Mouse (Mus musculus): Measurements from ENCODE around the gene Lrrc8d. TPM values are rescaled to one million over a fixed set of nuclear protein-coding genes. Genes with fewer than 3 reads are reported as not detected.

The Lrrc8d gene
- polyA plus RNA-seq, 1 experiment from 2014 or later, result 14.1 TPM

DNA sequence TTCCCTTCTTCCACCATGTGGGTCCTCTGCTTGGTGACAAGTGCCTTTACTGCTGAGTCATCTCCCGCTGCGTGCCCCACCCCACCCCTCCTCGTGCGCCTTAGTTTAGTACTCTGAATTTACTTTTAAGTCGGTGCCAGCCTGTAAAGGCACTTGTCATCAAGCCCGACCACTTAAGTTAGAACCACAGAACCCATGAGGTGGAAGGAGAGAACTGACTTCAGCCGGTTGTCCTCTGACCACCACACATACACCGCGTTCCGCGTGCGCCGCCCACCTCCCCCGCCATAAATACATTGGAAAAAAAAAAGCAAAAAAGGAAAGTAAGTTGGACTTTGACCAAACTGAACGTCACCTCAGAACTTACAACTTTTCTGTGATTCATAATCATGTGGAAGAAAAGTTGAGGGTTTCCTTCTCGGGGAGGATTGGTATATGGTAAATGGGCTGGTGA lies 31.4 kb downstream of the Lrrc8d start:
- Histone ChIP-seq H3K9ac (no peak overlapping the region), H3K9me3 (no peaks in the 10 kb centered on the region), H3K27ac (peak overlapping the region; percentile 49; the same call in 1 of the 2 replicates), H3K4me3 (replicated peaks) (peak overlapping the region; percentile 58), H3K27me3 (replicated peaks) (no peaks in the 10 kb centered on the region), H3K4me2 (peak overlapping the region; percentile 96), H3K36me3 (no peaks in the 10 kb centered on the region), H3K4me1 (peaks cover 13% of the 10 kb centered on the region)
- ATAC-seq (ENCODE audit: insufficient read depth, low FRiP score, low read depth), result no peak
- 25% methylated on average over 16 of the region's 16 CpGs for WGBS

DNA sequence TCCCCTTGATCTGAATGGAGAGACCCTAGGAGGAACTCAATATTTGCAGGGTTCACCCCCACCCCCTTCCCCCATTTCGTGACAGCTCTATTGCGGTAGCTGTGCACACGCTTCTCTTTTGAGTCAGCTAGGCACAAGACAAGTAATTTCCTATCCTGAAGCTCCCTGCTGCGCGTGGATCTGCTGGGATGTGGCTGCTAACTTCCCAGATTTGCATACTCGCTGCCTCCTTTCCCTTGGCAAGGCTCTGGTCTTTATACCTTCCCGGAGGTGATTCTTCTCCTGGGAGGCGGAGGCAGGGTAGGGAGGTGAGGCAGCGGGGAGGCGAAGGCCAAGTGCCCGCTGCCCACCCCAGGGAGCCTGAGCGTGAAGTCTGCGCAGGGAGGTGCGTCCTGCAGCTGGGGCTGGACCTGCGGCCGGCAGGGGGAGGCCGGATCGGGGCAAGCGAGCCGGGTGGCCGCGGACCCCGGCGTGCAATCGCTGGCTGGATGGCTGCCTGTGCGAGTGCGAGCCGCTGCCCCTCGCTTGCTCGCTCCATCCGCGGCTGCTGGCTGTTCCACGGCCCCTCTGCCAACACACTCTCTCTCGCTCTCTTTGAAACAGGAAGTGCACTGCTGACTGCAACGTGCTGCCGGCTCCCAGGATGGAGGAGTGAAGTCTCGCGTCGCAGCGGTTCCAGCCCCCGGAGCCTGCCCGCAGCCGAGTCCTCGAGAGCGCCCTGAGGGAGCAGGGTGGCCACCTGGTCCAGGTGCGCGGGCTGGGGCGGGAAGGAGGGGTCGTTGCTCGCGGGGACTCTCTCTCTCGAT lies 32.1 kb downstream of the Lrrc8d start:
- Histone ChIP-seq H3K4me1 (peaks cover 13% of the 10 kb centered on the region), H3K4me2 (peak overlapping the region; percentile 96), H3K36me3 (no peaks in the 10 kb centered on the region), H3K27ac (peak overlapping the region; percentile 49), H3K27me3 (replicated peaks) (no peaks in the 10 kb centered on the region), H3K9me3 (no peaks in the 10 kb centered on the region), H3K9ac (peak overlapping the region; percentile 51), H3K4me3 (replicated peaks) (peak overlapping the region; percentile 58)
- ATAC-seq (ENCODE audit: insufficient read depth, low FRiP score, low read depth), result peak; percentile 84
- WGBS, result 2% methylated on average over 45 of the region's 52 CpGs

DNA sequence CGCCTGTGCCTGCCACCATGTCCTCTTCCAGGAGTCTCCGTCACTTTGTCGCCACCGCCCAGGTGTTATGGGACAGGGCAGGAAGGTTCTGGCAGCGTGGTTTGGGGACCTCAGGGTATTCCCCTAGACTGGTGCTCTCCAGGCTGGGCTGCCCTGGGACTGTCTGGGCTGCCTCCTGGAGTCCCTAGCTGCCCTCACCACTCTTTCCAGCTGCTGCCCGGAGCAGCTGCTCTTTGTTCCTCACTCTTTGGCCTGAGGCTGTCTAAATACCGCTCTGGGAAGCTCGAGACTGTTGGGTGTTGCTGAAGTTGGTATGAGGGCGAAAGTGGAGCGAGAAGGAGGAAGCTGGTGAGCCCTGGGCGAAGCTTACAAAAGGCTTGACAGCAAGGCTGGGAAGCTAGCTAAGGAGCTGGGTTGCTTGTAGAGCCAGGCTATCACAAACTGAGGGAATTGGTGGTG lies 32.7 kb downstream of the Lrrc8d start:
- H3K4me3 ChIP-seq (replicated peaks), result peak overlapping the region; percentile 58
- peak overlapping the region; percentile 49 for H3K27ac ChIP-seq
- WGBS, result 26% methylated on average over 11 of the region's 11 CpGs
- H3K9ac ChIP-seq, result peak overlapping the region; percentile 51
- H3K4me2 ChIP-seq, result peak overlapping the region; percentile 96
- no peaks in the 10 kb centered on the region for H3K9me3 ChIP-seq
- ATAC-seq (ENCODE audit: insufficient read depth, low FRiP score, low read depth), result peak; percentile 67
- no peaks in the 10 kb centered on the region for H3K27me3 ChIP-seq (replicated peaks)
- H3K4me1 ChIP-seq, result peaks cover 13% of the 10 kb centered on the region
- no peaks in the 10 kb centered on the region for H3K36me3 ChIP-seq

DNA sequence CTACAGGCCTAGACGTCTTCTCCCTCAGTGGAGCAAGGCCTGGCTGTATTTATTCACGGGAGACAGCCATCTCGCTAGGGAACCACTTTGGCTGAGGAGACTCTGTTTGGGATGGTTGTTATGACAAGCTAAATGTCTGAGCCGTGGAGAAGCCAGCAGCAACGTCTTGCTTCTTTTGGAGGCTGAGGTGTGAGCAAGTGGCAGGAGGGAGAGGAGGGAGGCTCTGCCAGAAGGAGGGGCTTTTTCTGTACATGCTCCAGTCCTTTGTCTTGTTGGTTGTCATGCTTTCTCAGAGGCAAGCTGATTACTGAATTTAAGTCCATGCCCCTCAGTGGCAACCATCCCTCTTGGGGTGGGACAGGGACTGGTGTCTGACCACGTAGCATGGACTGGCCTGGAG lies 33.5 kb downstream of the Lrrc8d start:
- Histone ChIP-seq H3K36me3 (no peaks in the 10 kb centered on the region), H3K4me1 (peaks cover 13% of the 10 kb centered on the region), H3K9me3 (no peaks in the 10 kb centered on the region), H3K27ac (no peak overlapping the region), H3K9ac (no peak overlapping the region), H3K27me3 (replicated peaks) (no peaks in the 10 kb centered on the region), H3K4me3 (replicated peaks) (no peak overlapping the region), H3K4me2 (no peak overlapping the region)
- no peak for ATAC-seq (ENCODE audit: insufficient read depth, low FRiP score, low read depth)
- WGBS, result 59% methylated on average over 6 of the region's 6 CpGs

DNA sequence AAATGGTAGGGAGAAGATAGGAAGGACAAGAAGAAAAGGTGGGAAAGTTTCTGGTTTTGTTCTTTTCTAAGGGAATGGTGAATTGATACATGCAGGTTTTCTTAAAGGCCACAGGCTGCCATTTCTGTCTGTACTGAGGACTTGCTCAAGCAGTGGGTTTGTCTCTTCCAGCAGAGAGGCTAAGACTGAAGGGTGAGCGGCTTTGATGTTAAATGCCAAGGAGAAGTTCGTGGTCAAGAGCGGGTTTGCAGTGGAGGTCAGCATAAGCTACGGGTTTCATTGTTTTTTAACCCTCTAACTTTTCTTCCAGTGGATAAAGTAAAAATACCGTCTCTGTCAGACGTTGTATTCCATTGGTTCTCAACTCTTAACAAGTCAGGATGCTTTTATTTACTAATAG lies 36.6 kb downstream of the Lrrc8d start:
- WGBS, result 84% methylated on average over 6 of the region's 6 CpGs
- no peak for ATAC-seq (ENCODE audit: insufficient read depth, low FRiP score, low read depth)

DNA sequence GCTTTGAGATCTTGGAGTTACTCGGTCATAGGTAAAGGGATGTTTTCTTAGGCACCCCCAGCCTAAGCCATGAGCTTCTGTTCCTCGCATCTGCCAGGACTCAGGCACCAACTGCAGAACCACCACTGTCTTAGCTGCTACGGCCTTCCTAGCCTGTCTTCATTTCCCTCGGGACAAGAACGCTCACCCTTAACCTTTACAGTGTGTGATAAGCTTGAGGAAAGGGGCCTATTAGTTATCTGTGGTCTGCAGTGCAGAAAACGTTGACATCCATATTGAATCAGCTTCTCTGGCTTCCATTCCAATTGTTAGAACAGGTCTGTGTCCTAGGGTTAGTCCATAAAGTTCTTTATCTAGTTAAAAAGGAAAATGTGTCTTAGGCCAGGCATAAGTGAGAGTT lies 37.4 kb downstream of the Lrrc8d start:
- WGBS, result 59% methylated on average over 6 of the region's 6 CpGs
- H3K9me3 ChIP-seq, result no peaks in the 10 kb centered on the region
- no peak overlapping the region for H3K27ac ChIP-seq

More for the DNA sequence above, 36.6 kb downstream of the Lrrc8d start:
- H3K9me3 ChIP-seq, result no peaks in the 10 kb centered on the region
- H3K4me3 ChIP-seq (replicated peaks), result no peak overlapping the region
- H3K36me3 ChIP-seq, result no peaks in the 10 kb centered on the region
- no peak overlapping the region for H3K27ac ChIP-seq
- no peak overlapping the region for H3K4me2 ChIP-seq
- H3K27me3 ChIP-seq (replicated peaks), result no peaks in the 10 kb centered on the region
- peaks cover 8% of the 10 kb centered on the region for H3K4me1 ChIP-seq
- H3K9ac ChIP-seq, result no peak overlapping the region

DNA sequence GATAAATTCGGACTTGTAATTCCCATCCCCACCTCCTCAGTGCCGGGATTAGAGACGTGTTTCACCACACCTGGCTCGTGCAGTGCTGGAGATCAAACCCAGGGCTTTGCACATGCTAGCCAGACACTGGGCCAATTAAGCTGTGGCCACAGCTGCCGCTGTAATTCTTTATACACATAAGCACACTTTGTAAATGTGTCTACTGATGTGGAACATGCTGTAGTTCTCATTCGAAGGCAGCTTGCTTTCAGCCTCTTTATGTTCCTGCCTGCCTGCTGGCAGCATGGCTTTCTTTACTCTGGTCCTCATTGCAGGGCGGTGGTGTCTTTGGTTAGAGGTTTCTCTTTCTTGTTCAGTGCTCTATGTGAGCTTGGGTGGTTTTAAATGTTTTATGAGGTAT lies 40.7 kb downstream of the Lrrc8d start:
- 60% methylated on average over 7 of the region's 7 CpGs for WGBS
- H3K4me1 ChIP-seq, result peaks cover 12% of the 10 kb centered on the region; the same call in 1 of the 2 replicates
- H3K4me3 ChIP-seq (replicated peaks), result no peak overlapping the region
- no peaks in the 10 kb centered on the region for H3K9me3 ChIP-seq
- no peak for ATAC-seq (ENCODE audit: insufficient read depth, low FRiP score, low read depth)
- H3K9ac ChIP-seq, result no peak overlapping the region
- no peaks in the 10 kb centered on the region for H3K27me3 ChIP-seq (replicated peaks)
- no peak overlapping the region for H3K27ac ChIP-seq
- H3K36me3 ChIP-seq, result no peaks in the 10 kb centered on the region
- H3K4me2 ChIP-seq, result no peak overlapping the region

More for the DNA sequence above, 37.4 kb downstream of the Lrrc8d start:
- ATAC-seq (ENCODE audit: insufficient read depth, low FRiP score, low read depth), result no peak
- Histone ChIP-seq H3K4me2 (no peak overlapping the region), H3K27me3 (replicated peaks) (no peaks in the 10 kb centered on the region), H3K4me1 (peaks cover 7% of the 10 kb centered on the region), H3K9ac (no peak overlapping the region), H3K36me3 (no peaks in the 10 kb centered on the region), H3K4me3 (replicated peaks) (no peak overlapping the region)

DNA sequence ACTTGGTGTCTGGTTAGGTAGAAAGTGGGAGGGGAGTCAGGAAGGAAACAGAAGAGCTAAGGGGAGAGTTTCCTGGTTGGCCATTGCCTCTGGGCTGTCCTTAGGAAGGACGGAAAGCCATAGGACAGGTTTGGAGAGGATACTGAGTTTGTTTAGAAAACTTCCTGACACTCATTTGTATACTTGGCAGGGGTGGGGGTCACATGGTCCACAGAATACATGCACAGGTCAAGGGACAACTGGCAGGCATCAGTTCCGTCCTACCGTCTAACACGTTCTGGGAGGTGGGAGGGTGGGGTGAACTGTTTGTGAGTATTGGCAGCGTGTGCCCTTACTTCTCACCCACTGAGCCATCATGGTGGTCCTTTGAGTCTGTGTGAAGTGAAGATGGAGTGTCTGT lies 42.9 kb downstream of the Lrrc8d start:
- no peak overlapping the region for H3K27ac ChIP-seq
- H3K9ac ChIP-seq, result no peak overlapping the region
- WGBS, result 58% methylated on average over 5 of the region's 5 CpGs
- H3K4me1 ChIP-seq, result peaks cover 12% of the 10 kb centered on the region; the same call in 1 of the 2 replicates
- no peaks in the 10 kb centered on the region for H3K27me3 ChIP-seq (replicated peaks)
- H3K4me3 ChIP-seq (replicated peaks), result no peak overlapping the region
- no peaks in the 10 kb centered on the region for H3K9me3 ChIP-seq
- H3K36me3 ChIP-seq, result no peaks in the 10 kb centered on the region
- no peak overlapping the region for H3K4me2 ChIP-seq
- no peak for ATAC-seq (ENCODE audit: insufficient read depth, low FRiP score, low read depth)

DNA sequence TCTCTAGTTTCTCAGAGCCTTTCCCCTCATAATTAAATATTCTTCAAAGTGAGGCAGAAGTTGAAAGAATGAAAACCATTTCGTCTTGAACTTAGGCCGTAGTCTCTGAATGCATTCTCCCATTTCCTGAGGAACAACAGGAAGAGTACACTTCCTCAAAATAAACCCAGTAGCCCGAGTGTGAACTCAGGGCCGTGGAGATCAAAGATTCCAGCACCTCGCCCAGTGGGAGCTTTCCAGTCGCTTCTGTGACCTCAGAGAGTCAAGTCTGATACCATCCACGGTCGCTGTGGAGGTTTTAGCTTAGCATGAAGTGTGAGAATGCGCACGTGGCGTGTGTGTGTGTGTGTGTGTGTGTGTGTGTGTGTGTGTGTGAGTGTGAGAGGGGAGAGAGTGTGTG lies 45.6 kb downstream of the Lrrc8d start:
- H3K27me3 ChIP-seq (replicated peaks), result no peaks in the 10 kb centered on the region
- H3K9me3 ChIP-seq, result no peaks in the 10 kb centered on the region
- H3K4me3 ChIP-seq (replicated peaks), result no peak overlapping the region
- H3K36me3 ChIP-seq, result no peaks in the 10 kb centered on the region
- H3K4me2 ChIP-seq, result no peak overlapping the region
- no peak overlapping the region for H3K9ac ChIP-seq
- ATAC-seq (ENCODE audit: insufficient read depth, low FRiP score, low read depth), result no peak
- 58% methylated on average over 11 of the region's 11 CpGs for WGBS
- H3K4me1 ChIP-seq, result peaks cover 12% of the 10 kb centered on the region; the same call in 1 of the 2 replicates
- H3K27ac ChIP-seq, result no peak overlapping the region

DNA sequence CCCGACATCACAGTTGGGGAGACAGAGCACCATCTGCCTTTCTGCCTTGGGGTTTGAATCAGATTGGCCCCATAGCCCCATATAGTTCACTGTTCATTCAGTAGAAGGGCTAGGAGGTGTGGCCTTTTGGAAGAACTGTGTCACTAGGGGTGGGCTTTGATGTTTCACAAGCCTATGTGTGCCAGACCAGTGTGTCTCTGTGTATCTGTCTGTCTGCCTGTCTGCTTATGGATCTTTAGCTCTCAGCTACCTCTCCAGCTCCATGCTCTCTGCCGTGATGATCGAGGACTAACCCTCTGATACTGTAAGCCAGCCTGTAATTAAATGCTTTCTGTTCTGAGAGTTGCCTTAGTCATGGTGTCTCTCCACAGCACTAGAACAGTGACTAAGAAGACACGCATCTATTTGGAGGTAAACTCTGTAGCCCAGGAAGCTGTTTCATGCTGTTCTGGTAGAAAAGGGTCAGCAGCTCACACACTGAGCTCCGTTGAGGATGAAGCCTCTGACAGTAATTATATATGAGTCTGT lies 46.2 kb downstream of the Lrrc8d start:
- ATAC-seq (ENCODE audit: insufficient read depth, low FRiP score, low read depth), result 0 out of 2 replicates have a peak, but pooled peaks have one; percentile 10
- Histone ChIP-seq H3K9ac (no peak overlapping the region), H3K27ac (no peak overlapping the region), H3K9me3 (no peaks in the 10 kb centered on the region), H3K4me2 (no peak overlapping the region), H3K4me3 (replicated peaks) (no peak overlapping the region), H3K4me1 (peaks cover 12% of the 10 kb centered on the region; the same call in 1 of the 2 replicates), H3K36me3 (no peaks in the 10 kb centered on the region), H3K27me3 (replicated peaks) (no peaks in the 10 kb centered on the region)
- WGBS, result 81% methylated on average over 5 of the region's 5 CpGs

DNA sequence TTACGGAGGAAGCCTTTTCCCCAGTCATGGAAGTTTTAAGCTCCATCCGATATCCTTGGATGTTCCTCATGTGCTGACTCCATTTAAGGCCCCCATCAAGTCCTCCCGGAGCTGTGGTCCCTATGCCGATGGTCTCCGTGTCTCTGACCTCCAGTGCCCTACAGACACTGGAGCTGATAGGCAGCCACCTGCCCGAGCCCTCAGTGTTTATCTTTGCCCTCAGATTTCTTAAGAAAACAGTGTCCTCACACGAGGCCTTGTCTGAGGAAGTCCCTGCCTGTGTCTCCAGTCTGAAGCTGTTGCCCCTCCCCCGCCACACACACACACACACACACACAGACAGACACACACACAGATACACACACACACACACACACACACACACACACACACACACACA lies 55.0 kb downstream of the Lrrc8d start:
- Histone ChIP-seq H3K4me2 (no peak overlapping the region), H3K27me3 (replicated peaks) (no peaks in the 10 kb centered on the region), H3K4me1 (0 out of 2 replicates have a peak, but pooled peaks cover 6% of the 10 kb centered on the region), H3K36me3 (no peaks in the 10 kb centered on the region), H3K27ac (no peak overlapping the region; the same call in 1 of the 2 replicates), H3K9ac (no peak overlapping the region), H3K9me3 (no peaks in the 10 kb centered on the region), H3K4me3 (replicated peaks) (no peak overlapping the region)
- 38% methylated on average over 8 of the region's 8 CpGs for WGBS
- ATAC-seq (ENCODE audit: insufficient read depth, low FRiP score, low read depth), result no peak

DNA sequence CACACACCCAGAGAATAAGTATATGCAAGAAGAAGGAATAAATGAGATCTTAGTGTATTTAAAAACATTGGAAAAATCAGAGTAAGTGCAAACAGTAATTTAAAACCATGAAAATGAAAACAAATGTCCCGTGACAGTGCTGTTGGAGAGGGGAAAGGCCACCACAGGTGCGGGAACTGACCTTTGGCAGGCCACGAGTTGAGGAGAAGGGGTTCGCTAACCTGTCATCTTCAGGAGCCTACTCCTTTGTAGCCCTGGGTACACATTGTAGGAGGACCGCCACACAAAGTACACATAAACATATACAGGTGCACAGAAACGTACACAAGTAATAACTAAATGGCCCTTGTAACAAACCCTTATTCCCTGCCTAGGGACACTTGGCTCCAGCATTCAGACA lies 55.7 kb downstream of the Lrrc8d start:
- no peak for ATAC-seq (ENCODE audit: insufficient read depth, low FRiP score, low read depth)

More for the DNA sequence above, 55.7 kb downstream of the Lrrc8d start:
- no peaks in the 10 kb centered on the region for H3K36me3 ChIP-seq
- no peaks in the 10 kb centered on the region for H3K9me3 ChIP-seq
- H3K4me2 ChIP-seq, result no peak overlapping the region
- no peaks in the 10 kb centered on the region for H3K27me3 ChIP-seq (replicated peaks)
- H3K4me1 ChIP-seq, result 0 out of 2 replicates have a peak, but pooled peaks cover 6% of the 10 kb centered on the region
- no peak overlapping the region for H3K9ac ChIP-seq
- WGBS, result 56% methylated on average over 6 of the region's 6 CpGs
- no peak overlapping the region for H3K4me3 ChIP-seq (replicated peaks)
- no peak overlapping the region for H3K27ac ChIP-seq

Data from stomach, embryonic 15.5 days (tissue).